ENCODE assay signal across 8 mouse cellular contexts in genomic region chr17:31456723-31457567, GRCm38 (mm10).
DNase-seq lines count a peak whose midpoint lies in the region; ATAC-seq and TF ChIP-seq lines count a peak whose summit lies in the region.

No protein-coding gene starts in this region.

- H3K4me2 ChIP-seq in heart, embryonic 12.5 days = no peak overlapping the region
- no peak overlapping the region for H3K4me2 ChIP-seq in forebrain, postnatal 0 days (ENCODE audit: low read depth)
- H3K4me2 ChIP-seq in midbrain, embryonic 15.5 days = no peak overlapping the region

- H3K36me3 ChIP-seq in heart, embryonic 12.5 days = no peaks in the 10 kb centered on the region
- peaks cover 56% of the 10 kb centered on the region for H3K36me3 ChIP-seq in forebrain, postnatal 0 days (ENCODE audit: insufficient read depth)
- peaks cover 18% of the 10 kb centered on the region; the same call in 1 of the 2 replicates for H3K36me3 ChIP-seq in midbrain, embryonic 15.5 days (replicated peaks)

- H3K4me1 ChIP-seq in heart, embryonic 12.5 days (replicated peaks) = peaks cover 12% of the 10 kb centered on the region
- 0 out of 2 replicates have a peak, but pooled peaks cover 5% of the 10 kb centered on the region for H3K4me1 ChIP-seq in forebrain, postnatal 0 days (ENCODE audit: insufficient read depth)
- no peaks in the 10 kb centered on the region for H3K4me1 ChIP-seq in midbrain, embryonic 15.5 days

- CTCF ChIA-PET in Patski (lab: Charles Lee) = interaction anchor here (1.3 kb wide), 1 partner anchor 35 kb away, joined by 4 read pairs; no protein-coding TSS in a partner anchor

- WGBS in heart, embryonic 12.5 days = 66% methylated on average over 18 of the region's 18 CpGs
- WGBS in forebrain, postnatal 0 days = 68% methylated on average over 18 of the region's 18 CpGs
- 76% methylated on average over 18 of the region's 18 CpGs for WGBS in midbrain, embryonic 15.5 days

- POLR2A ChIA-PET in Patski (lab: Charles Lee) = no interaction called here

- no peak overlapping the region for H3K27ac ChIP-seq in heart, embryonic 12.5 days (ENCODE audit: poor library complexity, severe bottlenecking)
- peak overlapping the region; percentile 62 for H3K27ac ChIP-seq in forebrain, postnatal 0 days (ENCODE audit: low read depth, low read length)
- no peak overlapping the region for H3K27ac ChIP-seq in midbrain, embryonic 15.5 days

- peak; percentile 56 to 68 for DNase-seq in heart, adult 9 months (ENCODE audit: low spot score in 2 of 2)
- DNase-seq in Patski (ENCODE audit: low read depth, low spot score) = peak; percentile 38
- DNase-seq in forebrain, postnatal 0 days = peak; percentile 69
- peak; percentile 58 to 65 for DNase-seq in layer of hippocampus, postnatal 14 days (ENCODE audit: low spot score in 2 of 2)
- DNase-seq in natural killer cell, adult 2 months (ENCODE audit: low spot score in 2 of 2) = peak; percentile 80 to 87
- no peak for DNase-seq in B cell, adult 2 months

- no peaks in the 10 kb centered on the region for H3K9me3 ChIP-seq in heart, embryonic 12.5 days (replicated peaks)
- H3K9me3 ChIP-seq in forebrain, postnatal 0 days (ENCODE audit: low read length) = no peaks in the 10 kb centered on the region
- no peaks in the 10 kb centered on the region for H3K9me3 ChIP-seq in midbrain, embryonic 15.5 days

- no peaks in the 10 kb centered on the region; the same call in 1 of the 2 replicates for H3K27me3 ChIP-seq in heart, embryonic 12.5 days (replicated peaks)
- peaks cover 5% of the 10 kb centered on the region for H3K27me3 ChIP-seq in Patski
- no peaks in the 10 kb centered on the region for H3K27me3 ChIP-seq in forebrain, postnatal 0 days (ENCODE audit: insufficient read depth, low read length)
- H3K27me3 ChIP-seq in midbrain, embryonic 15.5 days (replicated peaks) = no peaks in the 10 kb centered on the region

- no peak for TF ChIP-seq CTCF in Patski (IDR thresholded peaks at IDR 0.05)
- TF ChIP-seq CTCF in forebrain, postnatal 0 days (IDR thresholded peaks at IDR 0.05; ENCODE audit: low read depth) = no peak

- no peak overlapping the region for H3K4me3 ChIP-seq in heart, embryonic 12.5 days
- H3K4me3 ChIP-seq in forebrain, postnatal 0 days (ENCODE audit: low read depth, low read length) = no peak overlapping the region
- H3K4me3 ChIP-seq in midbrain, embryonic 15.5 days = no peak overlapping the region

- no peak for ATAC-seq in heart, embryonic 12.5 days (ENCODE audit: insufficient number of reproducible peaks, low FRiP score)
- ATAC-seq in Patski = peak; percentile 54
- ATAC-seq in forebrain, postnatal 0 days = peak; percentile 86
- ATAC-seq in midbrain, embryonic 15.5 days (replicated peaks) = no peak

- in situ Hi-C loops in Patski (cut with MboI; ENCODE audit: low pct_unique_long_range_greater_than_20kb) = no loop called here

- H3K9ac ChIP-seq in heart, embryonic 12.5 days = no peak overlapping the region
- H3K9ac ChIP-seq in forebrain, postnatal 0 days = no peak overlapping the region
- H3K9ac ChIP-seq in midbrain, embryonic 15.5 days = no peak overlapping the region

Comparison
In these comparisons a context has a peak if more than half of its experiments do, and no peak if none do; other contexts are left out.
1. DNase-seq: peak in heart, adult 9 months (2 of 2), Patski (single experiment), forebrain, postnatal 0 days (single experiment), layer of hippocampus, postnatal 14 days (2 of 2) and natural killer cell, adult 2 months (2 of 2); none in B cell, adult 2 months (0 of 2).
2. ATAC-seq: peak in Patski (single experiment) and forebrain, postnatal 0 days (single experiment); none in heart, embryonic 12.5 days (single experiment) and midbrain, embryonic 15.5 days (single experiment).